Mouse (Mus musculus): Measurements from ENCODE around the gene Hsdl1. TPM values are rescaled to one million over a fixed set of nuclear protein-coding genes. Genes with fewer than 3 reads are reported as not detected.

The Hsdl1 gene
- polyA plus RNA-seq, 1 experiment from 2014 or later: 31.0 TPM

GRCm38 (mm10) chr8:119616358-119616757, 41.4 kb upstream of the Hsdl1 start:
- H3K9me3 ChIP-seq (replicated peaks; ENCODE audit: control insufficient read depth, low read length): no peaks in the 10 kb centered on the region
- ATAC-seq (ENCODE audit: insufficient read depth, low FRiP score): no peak
- H3K36me3 ChIP-seq (ENCODE audit: control insufficient read depth, insufficient read depth, low read length): no peaks in the 10 kb centered on the region
- WGBS: 78% methylated on average over 7 of the region's 7 CpGs
- no peak overlapping the region for H3K4me2 ChIP-seq (ENCODE audit: low read depth, low read length)
- no peaks in the 10 kb centered on the region for H3K27me3 ChIP-seq (ENCODE audit: control insufficient read depth, insufficient read depth, low read length)
- H3K27ac ChIP-seq (ENCODE audit: low read length): no peak overlapping the region
- H3K9ac ChIP-seq (ENCODE audit: low read length): no peak overlapping the region
- H3K4me1 ChIP-seq (ENCODE audit: control insufficient read depth, insufficient read depth, low read length): no peaks in the 10 kb centered on the region
- H3K4me3 ChIP-seq (replicated peaks; ENCODE audit: low read length): no peak overlapping the region

- H3K9ac ChIP-seq (ENCODE audit: low read length): no peak overlapping the region
- no peaks in the 10 kb centered on the region for H3K9me3 ChIP-seq (replicated peaks; ENCODE audit: control insufficient read depth, low read length)
- H3K4me3 ChIP-seq (replicated peaks; ENCODE audit: low read length): no peak overlapping the region
- H3K27ac ChIP-seq (ENCODE audit: low read length): no peak overlapping the region
- WGBS: 82% methylated on average over 14 of the region's 14 CpGs
- no peaks in the 10 kb centered on the region for H3K36me3 ChIP-seq (ENCODE audit: control insufficient read depth, insufficient read depth, low read length)
- no peaks in the 10 kb centered on the region for H3K4me1 ChIP-seq (ENCODE audit: control insufficient read depth, insufficient read depth, low read length)
- ATAC-seq (ENCODE audit: insufficient read depth, low FRiP score): no peak
- no peak overlapping the region for H3K4me2 ChIP-seq (ENCODE audit: low read depth, low read length)
- no peaks in the 10 kb centered on the region for H3K27me3 ChIP-seq (ENCODE audit: control insufficient read depth, insufficient read depth, low read length)
These were observed 40.1 kb upstream of the Hsdl1 start for GRCm38 (mm10) chr8:119615096-119615495.

GRCm38 (mm10) chr8:119612471-119612870, 37.5 kb upstream of the Hsdl1 start, which contains the start of gene Adad2:
TSS of gene Adad2 (plus strand) at chr8:119612747.
- H3K9ac ChIP-seq (ENCODE audit: low read length): no peak within 1 kb of the TSS
- H3K27me3 ChIP-seq (ENCODE audit: control insufficient read depth, insufficient read depth, low read length): no peaks in the 10 kb centered on the region
- 0 out of 2 replicates have a peak, but pooled peaks cover 7% of the 10 kb centered on the region for H3K9me3 ChIP-seq (replicated peaks; ENCODE audit: control insufficient read depth, low read length)
- H3K4me1 ChIP-seq (ENCODE audit: control insufficient read depth, insufficient read depth, low read length): no peaks in the 10 kb centered on the region
- no peak within 1 kb of the TSS for H3K4me3 ChIP-seq (replicated peaks; ENCODE audit: low read length)
- H3K36me3 ChIP-seq (ENCODE audit: control insufficient read depth, insufficient read depth, low read length): no peaks in the 10 kb centered on the region
- WGBS: 79% methylated on average over 26 of the region's 26 CpGs
- no peak for ATAC-seq (ENCODE audit: insufficient read depth, low FRiP score)
- H3K27ac ChIP-seq (ENCODE audit: low read length): no peak within 1 kb of the TSS
- H3K4me2 ChIP-seq (ENCODE audit: low read depth, low read length): no peak within 1 kb of the TSS

- 83% methylated on average over 2 of the region's 2 CpGs for WGBS
- no peak overlapping the region for H3K4me3 ChIP-seq (replicated peaks; ENCODE audit: low read length)
- H3K9ac ChIP-seq (ENCODE audit: low read length): no peak overlapping the region
- H3K4me2 ChIP-seq (ENCODE audit: low read depth, low read length): no peak overlapping the region
- peaks cover 11% of the 10 kb centered on the region for H3K36me3 ChIP-seq (ENCODE audit: control insufficient read depth, insufficient read depth, low read length)
- H3K27me3 ChIP-seq (ENCODE audit: control insufficient read depth, insufficient read depth, low read length): no peaks in the 10 kb centered on the region
- no peak for ATAC-seq (ENCODE audit: insufficient read depth, low FRiP score)
- H3K9me3 ChIP-seq (replicated peaks; ENCODE audit: control insufficient read depth, low read length): 0 out of 2 replicates have a peak, but pooled peaks cover 7% of the 10 kb centered on the region
- H3K4me1 ChIP-seq (ENCODE audit: control insufficient read depth, insufficient read depth, low read length): peaks cover 10% of the 10 kb centered on the region
- H3K27ac ChIP-seq (ENCODE audit: low read length): no peak overlapping the region
These were observed 31.2 kb upstream of the Hsdl1 start for GRCm38 (mm10) chr8:119606224-119606623.

- Histone ChIP-seq H3K9ac (ENCODE audit: low read length) (peak within 1 kb of the TSS; percentile 92), H3K36me3 (ENCODE audit: control insufficient read depth, insufficient read depth, low read length) (peaks cover 17% of the 10 kb centered on the region), H3K27ac (ENCODE audit: low read length) (peak within 1 kb of the TSS; percentile 61), H3K4me1 (ENCODE audit: control insufficient read depth, insufficient read depth, low read length) (peaks cover 10% of the 10 kb centered on the region), H3K9me3 (replicated peaks; ENCODE audit: control insufficient read depth, low read length) (0 out of 2 replicates have a peak, but pooled peaks cover 7% of the 10 kb centered on the region), H3K4me2 (ENCODE audit: low read depth, low read length) (peak within 1 kb of the TSS; percentile 86), H3K4me3 (replicated peaks; ENCODE audit: low read length) (peak within 1 kb of the TSS; percentile 82), H3K27me3 (ENCODE audit: control insufficient read depth, insufficient read depth, low read length) (no peaks in the 10 kb centered on the region)
- ATAC-seq (ENCODE audit: insufficient read depth, low FRiP score): peak; percentile 87
- WGBS: under 1% methylated on average over 23 of the region's 23 CpGs
These were observed 30.0 kb upstream of the Hsdl1 start, which contains the start of gene Taf1c for GRCm38 (mm10) chr8:119604996-119605395. TSS of gene Taf1c (minus strand) at chr8:119605222.

DNA sequence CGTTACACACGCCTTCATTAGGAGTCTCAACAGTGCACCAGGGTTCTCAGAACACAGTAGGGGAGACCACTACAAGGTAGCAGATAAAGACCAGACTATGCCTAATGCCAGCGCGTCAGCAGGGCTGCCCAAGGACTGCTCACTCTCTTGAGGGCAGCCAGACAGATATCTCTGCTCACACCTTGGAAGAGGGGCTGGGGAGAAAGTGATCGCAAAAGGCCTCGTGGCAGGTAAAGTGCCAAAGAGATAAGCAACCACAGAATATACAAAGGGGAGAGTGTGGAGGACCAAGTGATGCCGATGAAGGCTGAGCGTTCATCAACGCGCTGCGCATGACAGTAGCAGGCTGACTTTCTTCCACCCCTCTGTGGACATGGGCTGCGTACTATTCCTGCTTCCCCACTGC, 29.4 kb upstream of the Hsdl1 start:
- H3K27ac ChIP-seq (ENCODE audit: low read length): peak overlapping the region; percentile 61; the same call in 1 of the 2 replicates
- no peaks in the 10 kb centered on the region for H3K27me3 ChIP-seq (ENCODE audit: control insufficient read depth, insufficient read depth, low read length)
- no peak for ATAC-seq (ENCODE audit: insufficient read depth, low FRiP score)
- peak overlapping the region; percentile 82 for H3K4me3 ChIP-seq (replicated peaks; ENCODE audit: low read length)
- peaks cover 10% of the 10 kb centered on the region for H3K4me1 ChIP-seq (ENCODE audit: control insufficient read depth, insufficient read depth, low read length)
- H3K9ac ChIP-seq (ENCODE audit: low read length): peak overlapping the region; percentile 92
- H3K4me2 ChIP-seq (ENCODE audit: low read depth, low read length): peak overlapping the region; percentile 86
- 27% methylated on average over 12 of the region's 12 CpGs for WGBS
- peaks cover 17% of the 10 kb centered on the region for H3K36me3 ChIP-seq (ENCODE audit: control insufficient read depth, insufficient read depth, low read length)
- 0 out of 2 replicates have a peak, but pooled peaks cover 4% of the 10 kb centered on the region for H3K9me3 ChIP-seq (replicated peaks; ENCODE audit: control insufficient read depth, low read length)

- H3K9ac ChIP-seq (ENCODE audit: low read length): peak overlapping the region; percentile 92
These were observed 28.8 kb upstream of the Hsdl1 start for GRCm38 (mm10) chr8:119603771-119604170.

GRCm38 (mm10) chr8:119591456-119591855, 16.5 kb upstream of the Hsdl1 start:
- no peak overlapping the region for H3K9ac ChIP-seq (ENCODE audit: low read length)
- H3K4me2 ChIP-seq (ENCODE audit: low read depth, low read length): no peak overlapping the region
- no peaks in the 10 kb centered on the region for H3K4me1 ChIP-seq (ENCODE audit: control insufficient read depth, insufficient read depth, low read length)
- H3K27me3 ChIP-seq (ENCODE audit: control insufficient read depth, insufficient read depth, low read length): no peaks in the 10 kb centered on the region
- no peak overlapping the region for H3K4me3 ChIP-seq (replicated peaks; ENCODE audit: low read length)
- H3K27ac ChIP-seq (ENCODE audit: low read length): no peak overlapping the region
- no peaks in the 10 kb centered on the region for H3K36me3 ChIP-seq (ENCODE audit: control insufficient read depth, insufficient read depth, low read length)
- WGBS: 87% methylated on average over 7 of the region's 7 CpGs
- H3K9me3 ChIP-seq (replicated peaks; ENCODE audit: control insufficient read depth, low read length): no peaks in the 10 kb centered on the region
- ATAC-seq (ENCODE audit: insufficient read depth, low FRiP score): no peak

More at GRCm38 (mm10) chr8:119603771-119604170, 28.8 kb upstream of the Hsdl1 start:
- 90% methylated on average over 4 of the region's 4 CpGs for WGBS
- peak overlapping the region; percentile 86 for H3K4me2 ChIP-seq (ENCODE audit: low read depth, low read length)
- H3K36me3 ChIP-seq (ENCODE audit: control insufficient read depth, insufficient read depth, low read length): peaks cover 21% of the 10 kb centered on the region
- H3K27ac ChIP-seq (ENCODE audit: low read length): no peak overlapping the region
- no peaks in the 10 kb centered on the region for H3K27me3 ChIP-seq (ENCODE audit: control insufficient read depth, insufficient read depth, low read length)
- no peak overlapping the region for H3K4me3 ChIP-seq (replicated peaks; ENCODE audit: low read length)
- no peaks in the 10 kb centered on the region for H3K9me3 ChIP-seq (replicated peaks; ENCODE audit: control insufficient read depth, low read length)
- H3K4me1 ChIP-seq (ENCODE audit: control insufficient read depth, insufficient read depth, low read length): peaks cover 10% of the 10 kb centered on the region
- no peak for ATAC-seq (ENCODE audit: insufficient read depth, low FRiP score)

DNA sequence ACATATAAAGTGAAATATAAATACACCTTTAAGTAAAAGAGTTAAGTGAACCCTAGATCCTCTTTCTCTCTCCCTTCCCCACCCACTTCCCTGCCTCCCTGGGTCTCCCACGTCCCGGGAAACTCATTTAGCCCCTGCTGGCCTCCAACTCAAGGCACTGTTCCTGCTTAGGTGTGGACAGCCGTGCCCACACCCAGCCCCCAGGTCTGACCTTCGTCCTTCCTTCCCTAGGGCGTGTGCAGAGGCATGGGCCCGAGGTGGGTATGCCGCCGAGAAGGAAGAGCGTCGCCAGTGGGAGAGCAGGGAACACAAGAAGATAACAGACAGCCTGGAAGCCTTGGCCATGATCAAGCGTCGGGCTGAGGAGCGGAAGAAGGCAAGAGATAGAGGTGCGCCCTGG, 15.4 kb upstream of the Hsdl1 start:
- ATAC-seq (ENCODE audit: insufficient read depth, low FRiP score): peak; percentile 38; the same call in 1 of the 2 replicates
- no peaks in the 10 kb centered on the region for H3K27me3 ChIP-seq (ENCODE audit: control insufficient read depth, insufficient read depth, low read length)
- peaks cover 3% of the 10 kb centered on the region; the same call in 1 of the 2 replicates for H3K4me1 ChIP-seq (ENCODE audit: control insufficient read depth, insufficient read depth, low read length)
- 67% methylated on average over 14 of the region's 14 CpGs for WGBS
- no peak overlapping the region for H3K4me3 ChIP-seq (replicated peaks; ENCODE audit: low read length)
- H3K36me3 ChIP-seq (ENCODE audit: control insufficient read depth, insufficient read depth, low read length): no peaks in the 10 kb centered on the region
- no peaks in the 10 kb centered on the region for H3K9me3 ChIP-seq (replicated peaks; ENCODE audit: control insufficient read depth, low read length)
- H3K4me2 ChIP-seq (ENCODE audit: low read depth, low read length): no peak overlapping the region
- no peak overlapping the region for H3K9ac ChIP-seq (ENCODE audit: low read length)
- H3K27ac ChIP-seq (ENCODE audit: low read length): no peak overlapping the region

Measured in stomach, embryonic 16.5 days (tissue).